Mouse (Mus musculus): ENCODE measurements around the gene Hnrnpr. TPM values are rescaled to one million over a fixed set of nuclear protein-coding genes. Genes with fewer than 3 reads are reported as not detected.

Hnrnpr gene
- polyA plus RNA-seq, 1 experiment from 2014 or later: 196 TPM

GRCm38 (mm10) chr4:136282621-136283480, 27.9 kb upstream of the Hnrnpr start:
- Histone ChIP-seq H3K27me3 (ENCODE audit: control insufficient read depth, insufficient read depth, low read length) (no peaks in the 10 kb centered on the region), H3K36me3 (ENCODE audit: control insufficient read depth, insufficient read depth, low read length) (peaks cover 1% of the 10 kb centered on the region; the same call in 1 of the 2 replicates), H3K4me2 (peak overlapping the region; percentile 21), H3K9me3 (ENCODE audit: control insufficient read depth, low read length) (no peaks in the 10 kb centered on the region), H3K9ac (ENCODE audit: low read length) (peak overlapping the region; percentile 39), H3K27ac (ENCODE audit: low read depth, low read length) (peak overlapping the region; percentile 77), H3K4me1 (ENCODE audit: control insufficient read depth, insufficient read depth, low read length) (peaks cover 37% of the 10 kb centered on the region), H3K4me3 (ENCODE audit: low read depth, low read length) (no peak overlapping the region)
- ATAC-seq (ENCODE audit: low FRiP score) (no peak), DNase-seq (ENCODE audit: low spot score, missing footprints) (peak; percentile 93)
- 14% methylated on average over 10 of the region's 10 CpGs for WGBS

GRCm38 (mm10) chr4:136283783-136284182, 27.0 kb upstream of the Hnrnpr start:
- no peak overlapping the region for H3K4me2 ChIP-seq
- H3K4me1 ChIP-seq (ENCODE audit: control insufficient read depth, insufficient read depth, low read length): peaks cover 37% of the 10 kb centered on the region

GRCm38 (mm10) chr4:136284455-136284854, 26.3 kb upstream of the Hnrnpr start, which contains the start of gene Zfp46:
Zfp46 (plus strand) TSS chr4:136284683.
- Histone ChIP-seq H3K27me3 (ENCODE audit: control insufficient read depth, insufficient read depth, low read length) (peaks cover 8% of the 10 kb centered on the region), H3K4me3 (ENCODE audit: low read depth, low read length) (peak within 1 kb of the TSS; percentile 71), H3K4me1 (ENCODE audit: control insufficient read depth, insufficient read depth, low read length) (peaks cover 37% of the 10 kb centered on the region), H3K36me3 (ENCODE audit: control insufficient read depth, insufficient read depth, low read length) (peaks cover 12% of the 10 kb centered on the region), H3K27ac (ENCODE audit: low read depth, low read length) (peak within 1 kb of the TSS; percentile 91), H3K9me3 (ENCODE audit: control insufficient read depth, low read length) (peaks cover 3% of the 10 kb centered on the region; the same call in 1 of the 2 replicates), H3K4me2 (peak within 1 kb of the TSS; percentile 92), H3K9ac (ENCODE audit: low read length) (peak within 1 kb of the TSS; percentile 61)
- 33% methylated on average over 5 of the region's 5 CpGs for WGBS
- DNase-seq (ENCODE audit: low spot score, missing footprints) (no peak), ATAC-seq (ENCODE audit: low FRiP score) (no peak)

More at GRCm38 (mm10) chr4:136283783-136284182, 27.0 kb upstream of the Hnrnpr start:
- DNase-seq (ENCODE audit: low spot score, missing footprints) (no peak), ATAC-seq (ENCODE audit: low FRiP score) (no peak)
- peaks cover 3% of the 10 kb centered on the region; the same call in 1 of the 2 replicates for H3K9me3 ChIP-seq (ENCODE audit: control insufficient read depth, low read length)
- H3K27me3 ChIP-seq (ENCODE audit: control insufficient read depth, insufficient read depth, low read length): peaks cover 2% of the 10 kb centered on the region
- WGBS: 7% methylated on average over 2 of the region's 2 CpGs
- peaks cover 8% of the 10 kb centered on the region for H3K36me3 ChIP-seq (ENCODE audit: control insufficient read depth, insufficient read depth, low read length)
- no peak overlapping the region for H3K4me3 ChIP-seq (ENCODE audit: low read depth, low read length)
- no peak overlapping the region for H3K9ac ChIP-seq (ENCODE audit: low read length)
- H3K27ac ChIP-seq (ENCODE audit: low read depth, low read length): peak overlapping the region; percentile 91; the same call in 1 of the 2 replicates

- no peak for ATAC-seq (ENCODE audit: low FRiP score)
- no peak for DNase-seq (ENCODE audit: low spot score, missing footprints)
- WGBS: 35% methylated on average over 6 of the region's 6 CpGs
These were observed 25.9 kb upstream of the Hnrnpr start for GRCm38 (mm10) chr4:136284891-136285290.

GRCm38 (mm10) chr4:136285348-136285810, 25.4 kb upstream of the Hnrnpr start:
- Histone ChIP-seq H3K4me1 (ENCODE audit: control insufficient read depth, insufficient read depth, low read length) (peaks cover 43% of the 10 kb centered on the region), H3K9ac (ENCODE audit: low read length) (peak overlapping the region; percentile 61), H3K36me3 (ENCODE audit: control insufficient read depth, insufficient read depth, low read length) (peaks cover 18% of the 10 kb centered on the region), H3K27me3 (ENCODE audit: control insufficient read depth, insufficient read depth, low read length) (peaks cover 18% of the 10 kb centered on the region), H3K4me3 (ENCODE audit: low read depth, low read length) (peak overlapping the region; percentile 71), H3K4me2 (peak overlapping the region; percentile 92), H3K9me3 (ENCODE audit: control insufficient read depth, low read length) (peaks cover 3% of the 10 kb centered on the region; the same call in 1 of the 2 replicates), H3K27ac (ENCODE audit: low read depth, low read length) (peak overlapping the region; percentile 91)
- under 1% methylated on average over 25 of the region's 25 CpGs for WGBS
- ATAC-seq (ENCODE audit: low FRiP score) (peak; percentile 94), DNase-seq (ENCODE audit: low spot score, missing footprints) (peak; percentile 99)

More at GRCm38 (mm10) chr4:136284891-136285290, 25.9 kb upstream of the Hnrnpr start:
- peak overlapping the region; percentile 92 for H3K4me2 ChIP-seq
- peaks cover 38% of the 10 kb centered on the region for H3K4me1 ChIP-seq (ENCODE audit: control insufficient read depth, insufficient read depth, low read length)
- peak overlapping the region; percentile 61 for H3K9ac ChIP-seq (ENCODE audit: low read length)
- peak overlapping the region; percentile 71 for H3K4me3 ChIP-seq (ENCODE audit: low read depth, low read length)
- peak overlapping the region; percentile 91 for H3K27ac ChIP-seq (ENCODE audit: low read depth, low read length)
- peaks cover 13% of the 10 kb centered on the region for H3K27me3 ChIP-seq (ENCODE audit: control insufficient read depth, insufficient read depth, low read length)
- H3K9me3 ChIP-seq (ENCODE audit: control insufficient read depth, low read length): peaks cover 3% of the 10 kb centered on the region; the same call in 1 of the 2 replicates
- H3K36me3 ChIP-seq (ENCODE audit: control insufficient read depth, insufficient read depth, low read length): peaks cover 13% of the 10 kb centered on the region

- peaks cover 48% of the 10 kb centered on the region for H3K4me1 ChIP-seq (ENCODE audit: control insufficient read depth, insufficient read depth, low read length)
- H3K4me2 ChIP-seq: peak overlapping the region; percentile 92
- H3K9me3 ChIP-seq (ENCODE audit: control insufficient read depth, low read length): peaks cover 3% of the 10 kb centered on the region; the same call in 1 of the 2 replicates
- under 1% methylated on average over 29 of the region's 29 CpGs for WGBS
- H3K27me3 ChIP-seq (ENCODE audit: control insufficient read depth, insufficient read depth, low read length): peaks cover 22% of the 10 kb centered on the region
- ATAC-seq (ENCODE audit: low FRiP score): peak; percentile 89
- H3K27ac ChIP-seq (ENCODE audit: low read depth, low read length): peak overlapping the region; percentile 91
- DNase-seq (ENCODE audit: low spot score, missing footprints): no peak
- peak overlapping the region; percentile 61 for H3K9ac ChIP-seq (ENCODE audit: low read length)
- peaks cover 19% of the 10 kb centered on the region for H3K36me3 ChIP-seq (ENCODE audit: control insufficient read depth, insufficient read depth, low read length)
- H3K4me3 ChIP-seq (ENCODE audit: low read depth, low read length): peak overlapping the region; percentile 71
These were observed 24.9 kb upstream of the Hnrnpr start for GRCm38 (mm10) chr4:136285811-136286371.

- peaks cover 29% of the 10 kb centered on the region for H3K36me3 ChIP-seq (ENCODE audit: control insufficient read depth, insufficient read depth, low read length)
- peaks cover 3% of the 10 kb centered on the region; the same call in 1 of the 2 replicates for H3K9me3 ChIP-seq (ENCODE audit: control insufficient read depth, low read length)
- H3K9ac ChIP-seq (ENCODE audit: low read length): peak overlapping the region; percentile 53
- H3K27me3 ChIP-seq (ENCODE audit: control insufficient read depth, insufficient read depth, low read length): peaks cover 22% of the 10 kb centered on the region
- H3K4me3 ChIP-seq (ENCODE audit: low read depth, low read length): peak overlapping the region; percentile 16; the same call in 1 of the 2 replicates
- DNase-seq (ENCODE audit: low spot score, missing footprints) (peak; percentile 92), ATAC-seq (ENCODE audit: low FRiP score) (no peak)
- H3K4me1 ChIP-seq (ENCODE audit: control insufficient read depth, insufficient read depth, low read length): peaks cover 27% of the 10 kb centered on the region
- 20% methylated on average over 66 of the region's 66 CpGs for WGBS
- H3K27ac ChIP-seq (ENCODE audit: low read depth, low read length): no peak overlapping the region
- peak overlapping the region; percentile 35 for H3K4me2 ChIP-seq
These were observed 20.6 kb upstream of the Hnrnpr start for GRCm38 (mm10) chr4:136289918-136290780.
